Mouse (Mus musculus): Measurements from ENCODE around the gene Kat2b. TPM values are rescaled to one million over a fixed set of nuclear protein-coding genes. Genes with fewer than 3 reads are reported as not detected.
"Not testable (repeated sequence)": the region's sequence is repeated elsewhere in the genome, so short reads cannot be mapped to it uniquely, and the experiment has no call there.

Gene Kat2b
- total and polyA plus RNA-seq, 3 experiments, result 2.4 to 52.2 (median 27.1) TPM

- no peak for TF ChIP-seq TAL1 (conservative IDR thresholded peaks at IDR 0.05; ENCODE audit: low read depth, low read length)
- no peak for TF ChIP-seq GATA2 (IDR thresholded peaks at IDR 0.05; ENCODE audit: borderline replicate concordance, low read depth, low read length)
- no peak for TF ChIP-seq GATA1 (IDR thresholded peaks at IDR 0.05; ENCODE audit: borderline replicate concordance, low read length)
- TF ChIP-seq POLR2AphosphoS5 (IDR thresholded peaks at IDR 0.05; ENCODE audit: insufficient replicate concordance, low read depth, low read length), result no peak
- TF ChIP-seq CTCF (IDR thresholded peaks at IDR 0.05; ENCODE audit: low read depth, low read length), result no peak
- Histone ChIP-seq H3K36me3 (replicated peaks) (peaks cover 92% of the 10 kb centered on the region), H3K27me3 (ENCODE audit: insufficient read depth, low read length) (no peaks in the 10 kb centered on the region), H3K4me3 (ENCODE audit: low read depth, low read length) (no peak overlapping the region), H3K9me3 (replicated peaks) (no peaks in the 10 kb centered on the region), H3K4me1 (ENCODE audit: insufficient read depth, low read depth, low read length) (peaks cover 20% of the 10 kb centered on the region)
- ATAC-seq (ENCODE audit: extremely low read depth, insufficient number of reproducible peaks, low FRiP score, poor library complexity, severe bottlenecking) (no peak), DNase-seq (ENCODE audit: low spot score) (no peak)
These were observed 87.9 kb downstream of the Kat2b start for GRCm38 (mm10) chr17:53654596-53654995.

GRCm38 (mm10) chr17:53655081-53655480 is 88.4 kb downstream of the Kat2b start:
- ATAC-seq (ENCODE audit: extremely low read depth, insufficient number of reproducible peaks, low FRiP score, poor library complexity, severe bottlenecking) (no peak), DNase-seq (ENCODE audit: low spot score) (no peak)
- Histone ChIP-seq H3K36me3 (replicated peaks) (peaks cover 94% of the 10 kb centered on the region), H3K4me3 (ENCODE audit: low read depth, low read length) (no peak overlapping the region), H3K9me3 (replicated peaks) (no peaks in the 10 kb centered on the region), H3K4me1 (ENCODE audit: insufficient read depth, low read depth, low read length) (peaks cover 16% of the 10 kb centered on the region), H3K27me3 (ENCODE audit: insufficient read depth, low read length) (no peaks in the 10 kb centered on the region)
- TF ChIP-seq CTCF (IDR thresholded peaks at IDR 0.05; ENCODE audit: low read depth, low read length) (no peak), GATA2 (IDR thresholded peaks at IDR 0.05; ENCODE audit: borderline replicate concordance, low read depth, low read length) (no peak), POLR2AphosphoS5 (IDR thresholded peaks at IDR 0.05; ENCODE audit: insufficient replicate concordance, low read depth, low read length) (no peak), TAL1 (conservative IDR thresholded peaks at IDR 0.05; ENCODE audit: low read depth, low read length) (no peak), GATA1 (IDR thresholded peaks at IDR 0.05; ENCODE audit: borderline replicate concordance, low read length) (no peak)

- DNase-seq (ENCODE audit: low spot score), result no peak
- peaks cover 96% of the 10 kb centered on the region for H3K36me3 ChIP-seq (replicated peaks)
- TF ChIP-seq POLR2AphosphoS5 (IDR thresholded peaks at IDR 0.05; ENCODE audit: insufficient replicate concordance, low read depth, low read length), result no peak
- TF ChIP-seq TAL1 (conservative IDR thresholded peaks at IDR 0.05; ENCODE audit: low read depth, low read length), result no peak
- no peak for TF ChIP-seq CTCF (IDR thresholded peaks at IDR 0.05; ENCODE audit: low read depth, low read length)
- no peak for TF ChIP-seq GATA2 (IDR thresholded peaks at IDR 0.05; ENCODE audit: borderline replicate concordance, low read depth, low read length)
- no peak for TF ChIP-seq GATA1 (IDR thresholded peaks at IDR 0.05; ENCODE audit: borderline replicate concordance, low read length)
- no peak for ATAC-seq (ENCODE audit: extremely low read depth, insufficient number of reproducible peaks, low FRiP score, poor library complexity, severe bottlenecking)
- peaks cover 16% of the 10 kb centered on the region for H3K4me1 ChIP-seq (ENCODE audit: insufficient read depth, low read depth, low read length)
- no peaks in the 10 kb centered on the region for H3K9me3 ChIP-seq (replicated peaks)
- H3K4me3 ChIP-seq (ENCODE audit: low read depth, low read length), result no peak overlapping the region
- no peaks in the 10 kb centered on the region for H3K27me3 ChIP-seq (ENCODE audit: insufficient read depth, low read length)
These were observed 89.3 kb downstream of the Kat2b start for GRCm38 (mm10) chr17:53655959-53656358.

- no peak for ATAC-seq (ENCODE audit: extremely low read depth, insufficient number of reproducible peaks, low FRiP score, poor library complexity, severe bottlenecking)
- H3K36me3 ChIP-seq (replicated peaks), result peaks cover 96% of the 10 kb centered on the region
These were observed 89.8 kb downstream of the Kat2b start for GRCm38 (mm10) chr17:53656369-53656860.

GRCm38 (mm10) chr17:53657391-53657790 is 90.7 kb downstream of the Kat2b start:
- not testable (repeated sequence) for H3K4me3 ChIP-seq (ENCODE audit: low read depth, low read length); DNase-seq (ENCODE audit: low spot score); H3K9me3 ChIP-seq (replicated peaks); H3K27me3 ChIP-seq (ENCODE audit: insufficient read depth, low read length)
- Histone ChIP-seq H3K4me1 (ENCODE audit: insufficient read depth, low read depth, low read length) (peaks cover 16% of the 10 kb centered on the region), H3K36me3 (replicated peaks) (peaks cover 93% of the 10 kb centered on the region)
- ATAC-seq (ENCODE audit: extremely low read depth, insufficient number of reproducible peaks, low FRiP score, poor library complexity, severe bottlenecking), result peak; percentile 42; the same call in 1 of the 2 replicates
- 0 out of 2 replicates have a peak, but pooled peaks have one; percentile 24 for TF ChIP-seq CTCF (IDR thresholded peaks at IDR 0.05; ENCODE audit: low read depth, low read length)

More at GRCm38 (mm10) chr17:53656369-53656860, 89.8 kb downstream of the Kat2b start:
- H3K9me3 ChIP-seq (replicated peaks), result no peaks in the 10 kb centered on the region
- no peak overlapping the region for H3K4me3 ChIP-seq (ENCODE audit: low read depth, low read length)
- DNase-seq (ENCODE audit: low spot score), result no peak
- H3K4me1 ChIP-seq (ENCODE audit: insufficient read depth, low read depth, low read length), result peaks cover 16% of the 10 kb centered on the region
- no peaks in the 10 kb centered on the region for H3K27me3 ChIP-seq (ENCODE audit: insufficient read depth, low read length)
- TF ChIP-seq GATA1 (IDR thresholded peaks at IDR 0.05; ENCODE audit: borderline replicate concordance, low read length), result no peak
- no peak for TF ChIP-seq GATA2 (IDR thresholded peaks at IDR 0.05; ENCODE audit: borderline replicate concordance, low read depth, low read length)
- no peak for TF ChIP-seq CTCF (IDR thresholded peaks at IDR 0.05; ENCODE audit: low read depth, low read length)
- no peak for TF ChIP-seq TAL1 (conservative IDR thresholded peaks at IDR 0.05; ENCODE audit: low read depth, low read length)
- TF ChIP-seq POLR2AphosphoS5 (IDR thresholded peaks at IDR 0.05; ENCODE audit: insufficient replicate concordance, low read depth, low read length), result no peak

GRCm38 (mm10) chr17:53658668-53659067 is 92.0 kb downstream of the Kat2b start:
- Histone ChIP-seq H3K36me3 (replicated peaks) (peaks cover 91% of the 10 kb centered on the region), H3K4me3 (ENCODE audit: low read depth, low read length) (no peak overlapping the region), H3K4me1 (ENCODE audit: insufficient read depth, low read depth, low read length) (peaks cover 16% of the 10 kb centered on the region), H3K27me3 (ENCODE audit: insufficient read depth, low read length) (no peaks in the 10 kb centered on the region), H3K9me3 (replicated peaks) (no peaks in the 10 kb centered on the region)
- ATAC-seq (ENCODE audit: extremely low read depth, insufficient number of reproducible peaks, low FRiP score, poor library complexity, severe bottlenecking) (no peak), DNase-seq (ENCODE audit: low spot score) (no peak)
- no peak for TF ChIP-seq CTCF (IDR thresholded peaks at IDR 0.05; ENCODE audit: low read depth, low read length)
- no peak for TF ChIP-seq TAL1 (conservative IDR thresholded peaks at IDR 0.05; ENCODE audit: low read depth, low read length)
- no peak for TF ChIP-seq GATA2 (IDR thresholded peaks at IDR 0.05; ENCODE audit: borderline replicate concordance, low read depth, low read length)
- TF ChIP-seq GATA1 (IDR thresholded peaks at IDR 0.05; ENCODE audit: borderline replicate concordance, low read length), result no peak
- TF ChIP-seq POLR2AphosphoS5 (IDR thresholded peaks at IDR 0.05; ENCODE audit: insufficient replicate concordance, low read depth, low read length), result no peak
